Mouse (Mus musculus): ENCODE measurements around the gene Mesp1. TPM values are rescaled to one million over a fixed set of nuclear protein-coding genes. Genes with fewer than 3 reads are reported as not detected.

Mesp1 gene
- total and polyA plus RNA-seq, 3 experiments, result not detected

- no peak for TF ChIP-seq MEF2A (IDR thresholded peaks at IDR 0.05; ENCODE audit: extremely low read depth, insufficient replicate concordance, low read depth, low read length, poor library complexity, severe bottlenecking)
Observed at GRCm38 (mm10) chr7:79819515-79819914, 25.9 kb upstream of the Mesp1 start (continued).

- Histone ChIP-seq H3K4me1 (ENCODE audit: control insufficient read depth in 1 of 2, insufficient read depth in 2 of 2, low read length in 2 of 2) (peaks cover 15 to 22% of the 10 kb centered on the region in 2 experiments), H3K79me2 (ENCODE audit: control insufficient read depth, insufficient read depth, low read length, poor library complexity) (no peaks in the 10 kb centered on the region), H3K27me3 (ENCODE audit: control insufficient read depth in 1 of 2, insufficient read depth in 2 of 2, low read length in 2 of 2) (no peaks in the 10 kb centered on the region), H3K9me3 (replicated peaks; ENCODE audit: insufficient read depth, low read length) (no peaks in the 10 kb centered on the region), H3K9ac (ENCODE audit: control insufficient read depth, low read depth, low read length, poor library complexity, severe bottlenecking) (peak overlapping the region; percentile 39), H3K27ac (ENCODE audit: control insufficient read depth, low read depth, low read length) (no peak overlapping the region), H3K4me3 (ENCODE audit: control insufficient read depth in 1 of 2, insufficient read depth in 1 of 2, low read depth in 2 of 2, low read length in 2 of 2) (peak overlapping the region; percentile 19 to 31; a peak in 2 of 4 replicates), H3K36me3 (ENCODE audit: control insufficient read depth in 1 of 2, insufficient read depth in 2 of 2, low read length in 2 of 2) (peaks cover 0 to 13% of the 10 kb centered on the region in 2 experiments; a peak in 2 of 4 replicates)
- no peak for TF ChIP-seq SMC3 (IDR thresholded peaks at IDR 0.05; ENCODE audit: low read depth, low read length)
- TF ChIP-seq NELFE (IDR thresholded peaks at IDR 0.05; ENCODE audit: low read depth, low read length), result no peak
- no peak for TF ChIP-seq MAFK (IDR thresholded peaks at IDR 0.05; ENCODE audit: borderline replicate concordance, low read depth, low read length)
- TF ChIP-seq MYB (IDR thresholded peaks at IDR 0.05; ENCODE audit: low read depth, low read length), result no peak
- TF ChIP-seq ZNF384 (IDR thresholded peaks at IDR 0.05; ENCODE audit: low read depth, low read length), result no peak
- no peak for TF ChIP-seq ETS1 (IDR thresholded peaks at IDR 0.05; ENCODE audit: low read depth, low read length)
- no peak for TF ChIP-seq CHD2 (IDR thresholded peaks at IDR 0.05; ENCODE audit: low read length)
- TF ChIP-seq ELF1 (IDR thresholded peaks at IDR 0.05; ENCODE audit: low read depth, low read length), result no peak
- TF ChIP-seq KAT2A (conservative IDR thresholded peaks at IDR 0.05; ENCODE audit: low read depth, low read length), result no peak
- TF ChIP-seq BHLHE40 (IDR thresholded peaks at IDR 0.05; ENCODE audit: borderline replicate concordance, low read depth, low read length), result no peak
- TF ChIP-seq RAD21 (IDR thresholded peaks at IDR 0.05; ENCODE audit: low read depth, low read length), result no peak
- TF ChIP-seq ZMIZ1 (IDR thresholded peaks at IDR 0.05; ENCODE audit: low read depth, low read length), result no peak
- TF ChIP-seq NRF1 (IDR thresholded peaks at IDR 0.05; ENCODE audit: insufficient read depth, low read depth, low read length, poor library complexity, severe bottlenecking), result no peak
- TF ChIP-seq E2F4 (IDR thresholded peaks at IDR 0.05; ENCODE audit: borderline replicate concordance, low read depth, low read length), result no peak
- no peak for TF ChIP-seq USF1 (IDR thresholded peaks at IDR 0.05; ENCODE audit: low read depth, low read length)
- TF ChIP-seq CHD1 (IDR thresholded peaks at IDR 0.05; ENCODE audit: low read depth, low read length), result no peak
- TF ChIP-seq UBTF (IDR thresholded peaks at IDR 0.05; ENCODE audit: borderline replicate concordance, insufficient read depth, low read depth, low read length), result no peak
- no peak for TF ChIP-seq SIN3A (IDR thresholded peaks at IDR 0.05; ENCODE audit: low read length)
- TF ChIP-seq TBP (IDR thresholded peaks at IDR 0.05; ENCODE audit: low read depth, low read length), result no peak
- peak; percentile 21 for DNase-seq (ENCODE audit: low read depth, low spot score)
Observed at GRCm38 (mm10) chr7:79818321-79818720, 24.7 kb upstream of the Mesp1 start.
